Comparison of ENCODE assay signal across 24 mouse cellular contexts in the genomic region with DNA sequence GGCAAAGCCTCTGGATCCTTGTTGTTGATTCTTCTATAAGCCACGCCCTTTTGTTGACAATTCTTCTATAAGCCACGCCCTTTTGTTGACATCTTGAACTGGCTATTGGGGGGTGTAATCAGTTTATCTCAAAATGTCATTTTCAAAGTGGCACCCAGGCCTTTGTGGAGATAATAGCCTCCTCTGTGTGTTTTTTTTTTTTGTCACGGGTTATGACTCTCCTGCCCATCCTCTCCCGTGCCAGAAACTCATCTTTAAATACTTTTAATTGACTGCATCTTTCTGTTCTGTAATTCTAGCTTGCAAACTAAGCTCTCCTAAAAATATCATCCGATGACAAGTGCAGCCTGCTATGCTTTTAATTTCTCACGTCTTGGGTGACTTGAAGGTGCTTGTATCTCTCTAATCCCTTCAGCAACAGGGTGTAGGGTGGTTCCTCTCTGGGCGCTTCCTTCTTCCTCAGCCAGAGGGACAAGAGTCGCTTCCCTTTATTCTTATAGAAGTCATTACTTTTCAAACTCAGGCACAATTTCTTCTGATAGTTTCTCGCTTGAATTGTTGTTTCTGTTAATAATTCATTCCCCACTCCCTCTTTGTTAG.
DNase-seq lines count a peak whose midpoint lies in the region; ATAC-seq and TF ChIP-seq lines count a peak whose summit lies in the region.
"Had no signal": no experiment of that assay in that cellular context is flagged by ENCODE, and none has a peak within 500 bp of the region (broad histone marks: within the 10 kb centered on the region; RNA-seq: fewer than 3 reads in every experiment).

No protein-coding gene starts in this region.

- H3K4me2 ChIP-seq in heart, embryonic 15.5 days: no peak overlapping the region
- peak overlapping the region; percentile 4; the same call in 1 of the 2 replicates for H3K4me2 ChIP-seq in liver, embryonic 14.5 days (ENCODE audit: low read depth)
- H3K4me2 ChIP-seq: hindbrain, embryonic 14.5 days; limb, embryonic 13.5 days; midbrain, embryonic 13.5 days had no signal

- ATAC-seq in heart, embryonic 15.5 days (replicated peaks; ENCODE audit: insufficient number of reproducible peaks, insufficient read depth, low FRiP score, low read depth): no peak
- no peak; the same call in 1 of the 2 replicates for ATAC-seq in liver, embryonic 14.5 days (ENCODE audit: insufficient read depth)
- ATAC-seq in megakaryocyte, adult 5-6 weeks (ENCODE audit: poor library complexity, severe bottlenecking): peak; percentile 70
- ATAC-seq: forebrain, embryonic 14.5 days; inflammation-experienced regulatory T-cells, adult 6 months; midbrain, embryonic 13.5 days had no signal

- H3K9ac ChIP-seq in heart, embryonic 15.5 days: no peak overlapping the region
- H3K9ac ChIP-seq in liver, embryonic 14.5 days (replicated peaks): no peak overlapping the region
- H3K9ac ChIP-seq: hindbrain, embryonic 14.5 days; limb, embryonic 13.5 days; midbrain, embryonic 13.5 days had no signal

- H3K4me1 ChIP-seq in heart, embryonic 15.5 days (replicated peaks): peaks cover 46% of the 10 kb centered on the region
- peaks cover 0 to 10% of the 10 kb centered on the region in 2 experiments; a peak in 3 of 4 replicates for H3K4me1 ChIP-seq in liver, embryonic 14.5 days (replicated peaks; ENCODE audit: control insufficient read depth in 2 of 2, insufficient read depth in 2 of 2, low read length in 1 of 2)
- H3K4me1 ChIP-seq: midbrain, embryonic 13.5 days had no signal

- no peak for TF ChIP-seq CTCF in liver, embryonic 14.5 days (IDR thresholded peaks at IDR 0.05; ENCODE audit: low read depth)
- no peak for TF ChIP-seq CTCF in layer of hippocampus, adult 2 months (conservative IDR thresholded peaks at IDR 0.05)

- peak overlapping the region; percentile 13; the same call in 1 of the 2 replicates for H3K27ac ChIP-seq in heart, embryonic 15.5 days
- no peak overlapping the region for H3K27ac ChIP-seq in liver, embryonic 14.5 days
- H3K27ac ChIP-seq in layer of hippocampus, adult 2 months: no peak overlapping the region
- H3K27ac ChIP-seq: heart, embryonic 10.5 days; hindbrain, embryonic 14.5 days; limb, embryonic 13.5 days; midbrain, embryonic 13.5 days had no signal

- TF ChIP-seq EP300 in liver, embryonic 14.5 days (IDR thresholded peaks at IDR 0.05; ENCODE audit: low read depth): no peak

- no peaks in the 10 kb centered on the region for H3K9me3 ChIP-seq in heart, embryonic 15.5 days (replicated peaks)
- no peaks in the 10 kb centered on the region for H3K9me3 ChIP-seq in liver, embryonic 14.5 days (ENCODE audit: control insufficient read depth, low read length)
- H3K9me3 ChIP-seq: heart, embryonic 10.5 days; limb, embryonic 13.5 days; midbrain, embryonic 13.5 days had no signal

- 71% methylated on average over 9 of the region's 9 CpGs for WGBS in heart, embryonic 15.5 days
- WGBS in liver, embryonic 14.5 days (ENCODE audit: insufficient replicate concordance): 39% methylated on average over 9 of the region's 9 CpGs

- no peaks in the 10 kb centered on the region for H3K27me3 ChIP-seq in heart, embryonic 15.5 days
- H3K27me3 ChIP-seq in liver, embryonic 14.5 days (ENCODE audit: control insufficient read depth, insufficient read depth, low read length): no peaks in the 10 kb centered on the region
- H3K27me3 ChIP-seq: limb, embryonic 13.5 days; midbrain, embryonic 13.5 days had no signal

- H3K4me3 ChIP-seq in heart, embryonic 15.5 days: no peak overlapping the region
- no peak overlapping the region for H3K4me3 ChIP-seq in liver, embryonic 14.5 days (ENCODE audit: insufficient read depth in 1 of 2, low read depth in 2 of 2, low read length in 2 of 2)
- H3K4me3 ChIP-seq in layer of hippocampus, adult 2 months: no peak overlapping the region
- H3K4me3 ChIP-seq: heart, embryonic 10.5 days; limb, embryonic 13.5 days; midbrain, embryonic 13.5 days had no signal

- intact Hi-C loops in heart, postnatal 10 days (cut with DNase I): no loop called here
- intact Hi-C loops in left cerebral cortex, postnatal 14 days (cut with DNase I): no loop called here

- DNase-seq in heart, postnatal 10 days: no peak
- no peak for DNase-seq in liver, embryonic 14.5 days (ENCODE audit: low read depth in 3 of 3, low spot score in 3 of 3)
- no peak for DNase-seq in liver
- DNase-seq in left cerebral cortex, postnatal 14 days (ENCODE audit: low spot score in 2 of 2): no peak
- DNase-seq in layer of hippocampus, adult 2 months (ENCODE audit: low spot score in 2 of 2): no peak
- DNase-seq: adrenal gland, postnatal 10 days; cerebellum, adult 18-20 months; cerebellum, postnatal 25 days; gastrocnemius, postnatal 36 days; heart, postnatal 4 days; kidney, adult 8-10 months; kidney, postnatal 25 days; layer of hippocampus, postnatal 36 days; lung, adult 18-20 months; lung, postnatal 10 days; thymus, postnatal 25 days had no signal

- no peaks in the 10 kb centered on the region for H3K36me3 ChIP-seq in heart, embryonic 15.5 days
- H3K36me3 ChIP-seq in liver, embryonic 14.5 days (replicated peaks; ENCODE audit: control insufficient read depth, insufficient read depth, low read depth): no peaks in the 10 kb centered on the region
- H3K36me3 ChIP-seq: heart, embryonic 10.5 days; limb, embryonic 13.5 days; midbrain, embryonic 13.5 days had no signal
